Mouse (Mus musculus) hindbrain, postnatal 0 days (tissue): ENCODE results near the gene Satl1. TPM values are rescaled to one million over a fixed set of nuclear protein-coding genes. Genes with fewer than 3 reads are reported as not detected.
A peak's percentile ranks its signal among the peaks of the same experiment; 100 is the strongest.
"Not testable (repeated sequence)": the region's sequence is repeated elsewhere in the genome, so short reads cannot be mapped to it uniquely, and the experiment has no call there.

Experiments
- ATAC-seq: fragments of 200-750 bp; cut with Nextera tagmentation; 2 replicates; pipeline ENCODE4 v1.8.0; 2017; ENCODE audit warnings: mild to moderate bottlenecking, moderate TSS enrichment, moderate library complexity
- DNase-seq: peaks from one replicate; pipeline ENCODE4 v3.0.0-alpha.2; 2015; ENCODE audit warnings: low spot score
- H3K27ac ChIP-seq: fragments of 300-500 bp; sonication (generic); 2 replicates; pipeline ENCODE4 v1.5.1; 2014; ENCODE audit warnings: mild to moderate bottlenecking
- H3K27me3 ChIP-seq: fragments of 300-500 bp; sonication (generic); 2 replicates; pipeline ENCODE4 v1.6.1; 2014; ENCODE audit warnings: low read length, mixed read lengths; ENCODE audit not compliant: insufficient read depth
- H3K36me3 ChIP-seq: fragments of 300-500 bp; sonication (generic); 2 replicates; pipeline ENCODE4 v1.6.1; 2014; ENCODE audit warnings: low read length, mixed read lengths; ENCODE audit not compliant: insufficient read depth
- H3K4me1 ChIP-seq: fragments of 300-500 bp; sonication (generic); 2 replicates; pipeline ENCODE4 v1.6.1; 2014; ENCODE audit warnings: antibody characterized with exemption, low read length, mixed read lengths; ENCODE audit not compliant: insufficient read depth
- H3K4me2 ChIP-seq: fragments of 300-500 bp; sonication (generic); 2 replicates; pipeline ENCODE4 v1.6.1; 2014; ENCODE audit warnings: low read depth, mild to moderate bottlenecking, low read length, moderate library complexity, mixed read lengths
- H3K4me3 ChIP-seq: fragments of 300-500 bp; sonication (generic); 2 replicates; pipeline ENCODE4 v1.5.1; 2014; ENCODE audit warnings: low read length
- H3K9ac ChIP-seq: fragments of 300-500 bp; sonication (generic); replicated peaks from 2 replicates; pipeline ENCODE4 v1.6.1; 2014; ENCODE audit warnings: mild to moderate bottlenecking, low read length, moderate library complexity, mixed read lengths
- H3K9me3 ChIP-seq: fragments of 300-500 bp; sonication (generic); 2 replicates; pipeline ENCODE4 v1.6.1; 2016; ENCODE audit warnings: low read length, mixed read lengths
- CTCF ChIP-seq: IDR thresholded peaks from 2 replicates; pipeline ENCODE4 v1.5.1; 2016; ENCODE audit warnings: antibody characterized with exemption, control low read depth, low read depth
- WGBS: fragments of 180-500 bp; shearing (Covaris S2); extraction: QIAGEN DNeasy Blood & Tissue Kit; methylation state at CpG from one replicate; pipeline ENCODE4 v1.1.7; 2014; 5-methylcytosine and 5-hydroxymethylcytosine counted together
- polyA plus RNA-seq: library from polyadenylated mRNA; unstranded; fragments of >200 nt; fragmentation: Nextera tagmentation; extraction: Ambion mirVana; gene quantifications from 2 replicates; pipeline ENCODE4 v1.2.1, GENCODE M21; 2015
- total RNA-seq: library from RNA; depleted of rRNA; stranded (reverse); fragments of >200 nt; gene quantifications from 2 replicates; pipeline ENCODE4 v1.2.3, GENCODE M21; 2014; rRNA removed

The Satl1 gene
- total RNA-seq, result not detected in 2 replicates
- polyA plus RNA-seq, result not detected in 2 replicates

DNA sequence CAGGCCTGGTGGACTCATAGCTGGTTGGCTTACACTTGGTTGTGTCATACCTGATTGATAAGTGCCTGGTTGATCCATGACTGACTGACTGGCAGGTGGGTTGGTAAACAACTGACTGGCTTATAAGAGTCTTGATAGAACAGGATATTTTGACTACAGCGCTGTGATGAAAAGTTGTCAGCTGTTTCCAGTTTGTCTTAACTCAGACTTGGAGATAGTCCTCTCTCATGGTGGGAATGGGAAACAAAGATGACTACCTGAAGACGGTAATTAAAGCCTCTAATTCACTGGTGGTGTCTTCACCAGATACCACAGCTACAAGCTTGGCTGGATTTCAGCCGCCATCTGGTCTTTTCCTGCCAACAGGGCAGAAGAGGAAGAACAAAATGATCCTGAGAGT lies at the start of gene Satl1:
TSS of gene Satl1 (minus strand) at position 101 of the 400 bp plus-strand sequence.
- ATAC-seq (no peak), DNase-seq (no peak)
- Histone ChIP-seq H3K9ac (no peak within 1 kb of the TSS), H3K36me3 (no peaks in the 10 kb centered on the region), H3K27ac (no peak within 1 kb of the TSS), H3K4me1 (no peaks in the 10 kb centered on the region), H3K4me3 (no peak within 1 kb of the TSS), H3K27me3 (no peaks in the 10 kb centered on the region), H3K9me3 (no peaks in the 10 kb centered on the region), H3K4me2 (no peak within 1 kb of the TSS)
- no peak for TF ChIP-seq CTCF
- 93% methylated on average over 3 of the region's 3 CpGs for WGBS

DNA sequence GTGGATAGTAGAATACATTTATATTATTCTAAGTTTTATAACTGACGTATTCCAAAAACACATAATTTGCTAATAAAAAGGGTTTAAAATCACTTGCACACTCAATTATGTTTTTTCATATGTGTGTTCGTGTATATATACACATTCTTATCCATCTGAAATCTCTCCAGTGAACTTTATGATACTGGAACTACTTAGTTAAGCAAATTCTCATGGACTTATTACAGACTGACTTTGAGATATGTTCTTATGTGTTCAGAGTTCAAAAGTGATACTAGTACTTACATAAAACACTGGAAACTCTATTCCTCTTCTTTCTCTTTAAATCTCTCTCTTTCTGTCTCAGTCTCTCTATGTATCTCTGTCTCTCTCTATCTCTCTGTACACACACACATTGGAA lies 31.5 kb upstream of the Satl1 start:
- H3K4me1 ChIP-seq, result no peaks in the 10 kb centered on the region
- H3K9ac ChIP-seq, result no peak overlapping the region

DNA sequence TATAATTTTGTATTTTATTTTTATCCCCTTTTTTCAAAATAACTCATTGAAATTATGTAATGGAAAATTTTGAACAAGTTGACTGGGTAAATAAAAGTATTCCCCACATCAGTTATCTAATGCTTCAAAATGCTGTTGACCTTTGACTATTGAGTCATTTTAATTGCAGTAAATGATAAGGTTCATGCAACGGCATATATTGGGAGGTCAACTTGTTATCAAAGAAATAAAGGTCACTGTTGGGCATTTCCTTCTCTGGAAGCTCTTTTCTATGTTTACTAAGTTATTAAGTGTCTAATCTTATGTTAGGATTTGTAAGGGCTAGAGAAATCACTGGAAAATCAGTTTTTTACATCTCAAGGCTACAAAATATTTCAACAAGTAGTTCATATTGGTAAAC lies 31.0 kb upstream of the Satl1 start:
- WGBS, result 70% methylated on average over 1 of the region's 1 CpGs
- ATAC-seq, result no peak

More for the DNA sequence above, 31.5 kb upstream of the Satl1 start:
- Histone ChIP-seq H3K4me3 (no peak overlapping the region), H3K27ac (no peak overlapping the region), H3K9me3 (no peaks in the 10 kb centered on the region), H3K4me2 (no peak overlapping the region), H3K27me3 (no peaks in the 10 kb centered on the region), H3K36me3 (no peaks in the 10 kb centered on the region)
- 91% methylated on average over 2 of the region's 2 CpGs for WGBS
- ATAC-seq (no peak), DNase-seq (no peak)
- no peak for TF ChIP-seq CTCF

DNA sequence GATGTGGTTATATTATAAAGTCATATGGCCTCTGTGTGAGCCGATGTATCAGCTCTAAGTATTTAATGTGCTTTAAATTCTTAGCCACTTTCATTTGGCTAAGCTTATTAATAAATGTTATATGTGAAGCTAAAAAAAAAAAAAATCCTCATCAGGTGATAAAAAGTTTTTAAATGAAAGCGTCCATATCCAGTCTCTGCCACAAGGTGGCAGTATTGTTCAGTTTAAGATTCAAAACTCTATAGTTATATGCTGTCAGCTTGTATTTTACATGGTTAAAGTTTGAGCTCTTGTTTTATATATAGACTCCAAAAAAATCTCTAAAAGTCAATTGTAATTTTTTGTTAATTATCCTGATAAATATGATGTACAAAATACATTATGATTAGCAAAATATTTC lies 16.4 kb upstream of the Satl1 start:
- not testable (repeated sequence) for ATAC-seq, H3K9me3 ChIP-seq, H3K4me1 ChIP-seq, H3K27ac ChIP-seq, H3K4me2 ChIP-seq, H3K36me3 ChIP-seq, H3K4me3 ChIP-seq, H3K9ac ChIP-seq, H3K27me3 ChIP-seq
- 39% methylated on average over 2 of the region's 2 CpGs for WGBS
- DNase-seq, result peak; percentile 75
- TF ChIP-seq CTCF, result peak; percentile 44

More for the DNA sequence above, 31.0 kb upstream of the Satl1 start:
- H3K9ac ChIP-seq, result no peak overlapping the region
- TF ChIP-seq CTCF, result no peak
- no peaks in the 10 kb centered on the region for H3K27me3 ChIP-seq
- no peak overlapping the region for H3K4me2 ChIP-seq
- no peaks in the 10 kb centered on the region for H3K36me3 ChIP-seq
- no peak for DNase-seq
- no peaks in the 10 kb centered on the region for H3K4me1 ChIP-seq
- no peaks in the 10 kb centered on the region for H3K9me3 ChIP-seq
- H3K27ac ChIP-seq, result no peak overlapping the region
- no peak overlapping the region for H3K4me3 ChIP-seq

DNA sequence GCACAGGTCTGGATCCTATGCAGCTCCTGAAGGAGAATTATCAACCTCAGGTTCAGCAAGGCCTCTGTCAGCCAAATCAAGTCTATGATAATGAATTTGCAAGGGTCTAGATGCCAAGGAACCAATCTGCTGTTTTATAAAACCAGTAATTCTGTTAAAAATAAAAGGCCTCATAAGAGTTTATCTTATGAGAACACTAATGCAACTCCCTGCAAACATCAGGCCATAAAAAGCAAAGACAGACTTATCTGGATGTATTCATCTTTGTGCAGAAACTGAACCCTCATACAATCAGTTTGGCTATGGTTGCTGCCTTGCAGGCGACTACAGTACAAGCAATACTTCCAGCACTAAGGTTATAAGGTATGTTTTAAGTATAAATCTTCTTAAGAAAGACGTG lies 5.7 kb upstream of the Satl1 start:
- ATAC-seq, result no peak
- no peak for TF ChIP-seq CTCF
- no peak for DNase-seq
- H3K9ac ChIP-seq, result no peak overlapping the region
- H3K4me3 ChIP-seq, result no peak overlapping the region
- no peaks in the 10 kb centered on the region for H3K4me1 ChIP-seq
- no peaks in the 10 kb centered on the region for H3K36me3 ChIP-seq
- no peak overlapping the region for H3K27ac ChIP-seq
- H3K4me2 ChIP-seq, result no peak overlapping the region
- WGBS, result 76% methylated on average over 2 of the region's 2 CpGs
- no peaks in the 10 kb centered on the region for H3K9me3 ChIP-seq
- H3K27me3 ChIP-seq, result no peaks in the 10 kb centered on the region

DNA sequence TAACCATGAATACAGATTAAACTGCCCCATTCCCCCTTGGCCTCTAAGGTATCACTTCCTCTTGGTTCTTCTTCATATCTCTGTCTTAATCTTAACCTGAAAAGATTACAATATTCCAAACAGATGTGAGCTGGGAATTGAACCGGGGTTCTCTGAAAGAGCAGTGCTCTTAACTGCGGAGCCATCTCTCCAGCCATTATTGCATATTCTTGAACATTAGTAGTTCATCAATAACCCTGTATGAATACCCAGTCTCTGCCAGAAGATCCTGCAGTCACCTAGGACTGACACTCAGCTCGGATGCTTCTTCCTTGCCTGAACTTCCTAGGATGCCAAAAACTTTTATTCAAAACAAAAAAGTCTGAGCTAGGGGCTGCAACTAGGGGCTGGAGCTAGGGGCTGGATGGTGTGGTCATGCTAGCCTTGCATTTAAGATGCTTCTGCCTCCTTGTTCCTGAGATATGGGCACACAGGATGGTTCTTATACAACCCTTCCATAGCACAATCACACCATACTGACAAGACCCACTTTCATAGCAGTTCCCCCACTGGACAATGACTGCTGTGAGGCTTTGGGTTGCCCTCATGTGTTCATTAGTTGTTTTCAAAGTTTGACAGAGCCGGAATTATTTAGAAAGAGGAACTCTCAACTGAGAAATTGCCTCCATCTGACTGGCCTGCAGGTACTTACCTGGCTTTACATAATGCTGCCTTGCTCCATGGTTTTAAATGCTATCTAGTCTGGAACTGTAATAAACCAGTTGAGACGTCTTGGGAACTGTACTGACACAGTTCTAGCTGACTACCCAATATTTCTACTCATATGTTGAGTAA lies 35.8 kb downstream of the Satl1 start:
- not testable (repeated sequence) for H3K4me2 ChIP-seq, H3K36me3 ChIP-seq, H3K9me3 ChIP-seq, H3K4me1 ChIP-seq, H3K27me3 ChIP-seq, H3K9ac ChIP-seq, H3K4me3 ChIP-seq, H3K27ac ChIP-seq
- 84% methylated on average over 5 of the region's 5 CpGs for WGBS
- DNase-seq (peak; percentile 21), ATAC-seq (peak; percentile 99)

DNA sequence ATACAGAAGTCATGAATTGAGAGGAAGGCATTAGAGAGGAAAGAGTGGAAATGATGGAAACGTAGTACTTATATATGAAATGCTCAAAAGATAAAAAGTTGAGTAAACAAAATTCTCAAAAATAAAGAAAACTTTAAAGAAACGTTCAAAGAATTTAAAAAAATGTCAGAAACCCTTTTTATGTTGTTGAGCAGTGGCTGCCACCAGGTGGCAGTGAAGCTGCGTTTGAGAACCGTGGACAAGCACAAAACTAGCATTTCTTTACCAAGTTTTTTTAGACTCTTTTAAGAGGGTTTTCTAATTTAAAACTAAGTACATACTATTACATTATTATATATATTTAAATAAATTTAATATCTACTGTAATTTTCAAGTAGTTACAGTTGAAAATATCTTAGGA lies 38.2 kb downstream of the Satl1 start:
- no peak overlapping the region for H3K27ac ChIP-seq
- H3K4me2 ChIP-seq, result no peak overlapping the region
- H3K9me3 ChIP-seq, result peaks cover 6% of the 10 kb centered on the region; the same call in 1 of the 2 replicates
- H3K27me3 ChIP-seq, result no peaks in the 10 kb centered on the region
- H3K9ac ChIP-seq, result no peak overlapping the region
- WGBS, result 49% methylated on average over 4 of the region's 4 CpGs
- no peaks in the 10 kb centered on the region for H3K4me1 ChIP-seq
- no peak overlapping the region for H3K4me3 ChIP-seq
- ATAC-seq (no peak), DNase-seq (peak; percentile 10)
- H3K36me3 ChIP-seq, result no peaks in the 10 kb centered on the region
- TF ChIP-seq CTCF, result peak; percentile 41
